Comparison of ENCODE assay signal across 9 mouse cellular contexts in the genomic region with DNA sequence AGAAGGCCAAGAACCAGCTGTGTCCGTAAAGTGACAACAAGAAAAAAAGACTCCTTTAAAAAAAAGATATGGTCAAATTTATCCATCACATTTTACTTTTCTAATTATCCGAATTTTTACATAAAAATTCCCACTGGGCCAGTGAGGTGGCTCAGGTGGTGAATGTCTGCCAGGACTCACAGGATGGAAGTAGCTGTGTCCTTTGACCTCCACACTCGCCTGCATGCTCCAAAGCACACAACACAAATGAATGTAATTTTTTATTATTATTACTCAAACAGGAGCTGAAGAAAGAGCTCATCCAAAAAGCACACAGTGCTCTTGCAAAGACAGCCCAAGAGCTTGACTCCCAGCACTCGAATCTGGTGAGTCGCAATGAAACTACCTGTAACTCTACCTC. TPM values are rescaled to one million over a fixed set of nuclear protein-coding genes. Genes with fewer than 3 reads are reported as not detected.
DNase-seq lines count a peak whose midpoint lies in the region; ATAC-seq and TF ChIP-seq lines count a peak whose summit lies in the region.
"Had no signal": no experiment of that assay in that cellular context is flagged by ENCODE, and none has a peak within 500 bp of the region (broad histone marks: within the 10 kb centered on the region; RNA-seq: fewer than 3 reads in every experiment).

No protein-coding gene starts in this region.

- H3K36me3 ChIP-seq in erythroblast, embryonic 14.5 days (ENCODE audit: control insufficient read depth), result peaks cover 15% of the 10 kb centered on the region
- no peaks in the 10 kb centered on the region for H3K36me3 ChIP-seq in intestine, embryonic 16.5 days (ENCODE audit: control insufficient read depth, insufficient read depth, low read length)
- H3K36me3 ChIP-seq in midbrain, embryonic 10.5 days, result peaks cover 23% of the 10 kb centered on the region

- no peak for DNase-seq in midbrain, embryonic 10.5 days (ENCODE audit: low spot score)
- no peak for DNase-seq in layer of hippocampus, adult 18-20 months (ENCODE audit: low spot score in 2 of 2)
- DNase-seq in natural killer cell, adult 2 months (ENCODE audit: low spot score in 2 of 2), result no peak
- DNase-seq in embryo, embryonic 10 days (ENCODE audit: low spot score), result no peak
- DNase-seq: cerebellum, postnatal 36 days had no signal

- H3K4me1 ChIP-seq in erythroblast, embryonic 14.5 days (ENCODE audit: control insufficient read depth), result peaks cover 47% of the 10 kb centered on the region
- H3K4me1 ChIP-seq in cortical plate, adult 2 months (ENCODE audit: control insufficient read depth, insufficient read depth, low read length), result peaks cover 2% of the 10 kb centered on the region
- H3K4me1 ChIP-seq in intestine, embryonic 16.5 days (ENCODE audit: control insufficient read depth, insufficient read depth, low read length), result peaks cover 11% of the 10 kb centered on the region
- H3K4me1 ChIP-seq in midbrain, embryonic 10.5 days, result peaks cover 35% of the 10 kb centered on the region

- H3K4me2 ChIP-seq in intestine, embryonic 16.5 days (ENCODE audit: low read depth, low read length), result peak overlapping the region; percentile 60

- TF ChIP-seq CTCF in cortical plate, adult 2 months (IDR thresholded peaks at IDR 0.05; ENCODE audit: extremely low read depth, insufficient read depth, low read length), result no peak

- ATAC-seq in erythroblast, adult 5-6 weeks (replicated peaks; ENCODE audit: low FRiP score, poor library complexity, severe bottlenecking), result no peak
- no peak for ATAC-seq in intestine, embryonic 16.5 days

- H3K27ac ChIP-seq in cortical plate, adult 2 months (ENCODE audit: insufficient read depth, low read length), result no peak overlapping the region
- no peak overlapping the region for H3K27ac ChIP-seq in intestine, embryonic 16.5 days (ENCODE audit: low read length)
- peak overlapping the region; percentile 97 for H3K27ac ChIP-seq in midbrain, embryonic 10.5 days (replicated peaks)

- 15% methylated on average over 5 of the region's 5 CpGs for WGBS in intestine, embryonic 16.5 days
- 29% methylated on average over 5 of the region's 5 CpGs for whole genome bisulfite sequencing in midbrain, embryonic 10.5 days

- H3K9me3 ChIP-seq in erythroblast, embryonic 14.5 days (ENCODE audit: control insufficient read depth, low read length), result no peaks in the 10 kb centered on the region; the same call in 1 of the 2 replicates
- no peaks in the 10 kb centered on the region for H3K9me3 ChIP-seq in intestine, embryonic 16.5 days (ENCODE audit: control insufficient read depth, low read length)
- H3K9me3 ChIP-seq in midbrain, embryonic 10.5 days (replicated peaks), result no peaks in the 10 kb centered on the region

- peak overlapping the region; percentile 74 for H3K4me3 ChIP-seq in erythroblast, embryonic 14.5 days (replicated peaks)
- peak overlapping the region; percentile 98 for H3K4me3 ChIP-seq in cortical plate, adult 2 months (ENCODE audit: insufficient read depth, low read length)
- H3K4me3 ChIP-seq in intestine, embryonic 16.5 days (ENCODE audit: low read length), result peak overlapping the region; percentile 99
- H3K4me3 ChIP-seq in midbrain, embryonic 10.5 days, result peak overlapping the region; percentile 78

- H3K9ac ChIP-seq in intestine, embryonic 16.5 days (ENCODE audit: low read depth, low read length), result peak overlapping the region; percentile 44; the same call in 1 of the 2 replicates

- TF ChIP-seq POLR2A in cortical plate, adult 2 months (IDR thresholded peaks at IDR 0.05; ENCODE audit: extremely low read depth, insufficient read depth, low read length), result no peak

- no peaks in the 10 kb centered on the region for H3K27me3 ChIP-seq in erythroblast, embryonic 14.5 days (ENCODE audit: control insufficient read depth)
- H3K27me3 ChIP-seq in intestine, embryonic 16.5 days (replicated peaks; ENCODE audit: control insufficient read depth, insufficient read depth, low read length), result no peaks in the 10 kb centered on the region
- H3K27me3 ChIP-seq in midbrain, embryonic 10.5 days (ENCODE audit: low read depth, poor library complexity, severe bottlenecking), result no peaks in the 10 kb centered on the region

RNA-seq across cellular contexts. Expression of gene Hnrnpll, which starts 2.0 kb away (rescaled TPM):
- polyA plus RNA-seq in erythroblast, embryonic 14.5 days (2012), result 2.5 TPM in 2 replicates
- 32.6 and 37.1 TPM in 2 replicates for total RNA-seq in erythroblast, adult 5-6 weeks (2015; ENCODE audit: low replicate concordance)
- total RNA-seq in erythroblast, adult 5-6 weeks (2017; ENCODE audit: low replicate concordance), result 24.6 and 31.1 TPM in 2 replicates
- polyA plus RNA-seq in cortical plate, adult 2 months (2012; rRNA removed), result 48.1 and 48.2 TPM in 2 replicates
- 34.8 and 37.3 TPM in 2 replicates for polyA plus RNA-seq in intestine, embryonic 16.5 days (2015; fragmentation: Nextera tagmentation; extraction: Ambion mirVana)
- 85.2 and 86.7 TPM in 2 replicates for polyA plus RNA-seq in midbrain, embryonic 10.5 days (2016; fragmentation: Nextera tagmentation; extraction: Ambion mirVana)
- total RNA-seq in layer of hippocampus, adult 18-20 months (2021), result 10 to 100 TPM; 59.8 to 59.9 TPM

Comparison
In these comparisons a context has a peak if more than half of its experiments do, and no peak if none do; other contexts are left out.
1. RNA of gene Hnrnpll, which starts 2.0 kb away (polyA plus RNA-seq): 85.2 to 86.7 TPM in midbrain, embryonic 10.5 days, 48.1 to 48.2 TPM in cortical plate, adult 2 months and 34.8 to 37.3 TPM in intestine, embryonic 16.5 days; 2.5 TPM in erythroblast, embryonic 14.5 days; every median in the first group is over 10 times any median in the second.
2. Peak in every context shown above with its lines, with median percentiles within 50 percentile points of each other: H3K4me3 ChIP-seq.